Mouse (Mus musculus): ENCODE results near the gene Ddx25. TPM values are rescaled to one million over a fixed set of nuclear protein-coding genes. Genes with fewer than 3 reads are reported as not detected.

The Ddx25 gene
- total RNA-seq, 1 experiment = 1.8 TPM

DNA sequence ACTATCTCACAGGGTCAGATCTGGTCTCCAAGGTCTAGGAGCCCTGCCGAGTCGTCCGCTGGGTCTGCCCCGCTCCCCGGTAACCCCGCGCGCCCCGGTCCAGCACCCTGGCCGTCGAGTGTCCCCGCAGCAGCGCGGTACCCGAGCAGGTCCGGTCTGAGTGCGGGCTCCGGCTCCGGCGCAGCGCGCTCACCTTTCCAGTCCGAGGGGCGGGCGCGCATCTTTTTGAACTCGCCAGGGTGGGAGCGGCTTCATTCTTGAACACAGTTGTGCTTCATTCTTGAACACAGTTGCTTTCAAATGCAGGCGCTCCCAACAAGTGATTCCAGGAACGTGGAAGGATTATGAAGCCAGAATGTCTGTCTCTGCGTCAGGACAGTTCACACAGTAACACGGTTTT, 16.1 kb upstream of the Ddx25 start:
- TF ChIP-seq MAFK (IDR thresholded peaks at IDR 0.05; ENCODE audit: insufficient read depth, low read depth, low read length) (no peak), ZC3H11A (IDR thresholded peaks at IDR 0.05; ENCODE audit: borderline replicate concordance, low read depth, low read length) (no peak), ZNF384 (IDR thresholded peaks at IDR 0.05; ENCODE audit: low read depth, low read length) (no peak), CHD2 (IDR thresholded peaks at IDR 0.05; ENCODE audit: low read depth, low read length) (no peak), HCFC1 (IDR thresholded peaks at IDR 0.05; ENCODE audit: borderline replicate concordance, insufficient read depth, low read length) (no peak)
- Histone ChIP-seq H3K27ac (ENCODE audit: insufficient read depth, low read depth, low read length, poor library complexity, severe bottlenecking) (no peak overlapping the region), H3K4me1 (ENCODE audit: control insufficient read depth in 2 of 2, insufficient read depth in 2 of 2, low read length in 2 of 2, poor library complexity in 1 of 2) (peaks cover 0 to 3% of the 10 kb centered on the region in 2 experiments; a peak in 1 of 4 replicates), H3K9me3 (ENCODE audit: control insufficient read depth, insufficient read depth, low read depth, low read length) (no peaks in the 10 kb centered on the region), H3K36me3 (ENCODE audit: control insufficient read depth, insufficient read depth, low read length, poor library complexity, severe bottlenecking) (no peaks in the 10 kb centered on the region), H3K4me3 (ENCODE audit: insufficient read depth in 1 of 2, low read depth in 1 of 2, low read length in 2 of 2, poor library complexity in 1 of 2, severe bottlenecking in 1 of 2) (peak overlapping the region; percentile 56 to 68; a peak in 3 of 4 replicates), H3K9ac (ENCODE audit: insufficient read depth, low read depth, low read length, poor library complexity, severe bottlenecking) (peak overlapping the region; percentile 42; the same call in 1 of the 2 replicates)
- in situ Hi-C loops (cut with MboI; ENCODE audit: low sequenced_read_pairs in 2 of 2, unreplicated experiment in 2 of 2) = no loop called here
- no peak for DNase-seq (ENCODE audit: low read depth, low spot score)

GRCm38 (mm10) chr9:35570663-35571062, 12.3 kb upstream of the Ddx25 start:
- DNase-seq (ENCODE audit: low read depth, low spot score) = no peak
- TF ChIP-seq ZC3H11A (IDR thresholded peaks at IDR 0.05; ENCODE audit: borderline replicate concordance, low read depth, low read length) = no peak
- no peak for TF ChIP-seq MAFK (IDR thresholded peaks at IDR 0.05; ENCODE audit: insufficient read depth, low read depth, low read length)
- no peak for TF ChIP-seq HCFC1 (IDR thresholded peaks at IDR 0.05; ENCODE audit: borderline replicate concordance, insufficient read depth, low read length)
- TF ChIP-seq ZNF384 (IDR thresholded peaks at IDR 0.05; ENCODE audit: low read depth, low read length) = no peak
- TF ChIP-seq CHD2 (IDR thresholded peaks at IDR 0.05; ENCODE audit: low read depth, low read length) = no peak
- Histone ChIP-seq H3K9me3 (ENCODE audit: control insufficient read depth, insufficient read depth, low read depth, low read length) (no peaks in the 10 kb centered on the region), H3K36me3 (ENCODE audit: control insufficient read depth, insufficient read depth, low read length, poor library complexity, severe bottlenecking) (peaks cover 3% of the 10 kb centered on the region; the same call in 1 of the 2 replicates), H3K27ac (ENCODE audit: insufficient read depth, low read depth, low read length, poor library complexity, severe bottlenecking) (no peak overlapping the region), H3K4me1 (ENCODE audit: control insufficient read depth in 2 of 2, insufficient read depth in 2 of 2, low read length in 2 of 2, poor library complexity in 1 of 2) (peaks cover 0 to 3% of the 10 kb centered on the region in 2 experiments; a peak in 1 of 4 replicates), H3K4me3 (ENCODE audit: insufficient read depth in 1 of 2, low read depth in 1 of 2, low read length in 2 of 2, poor library complexity in 1 of 2, severe bottlenecking in 1 of 2) (peak overlapping the region; percentile 93 to 98), H3K9ac (ENCODE audit: insufficient read depth, low read depth, low read length, poor library complexity, severe bottlenecking) (peak overlapping the region; percentile 97; the same call in 1 of the 2 replicates)
- in situ Hi-C loops (cut with MboI; ENCODE audit: low sequenced_read_pairs in 2 of 2, unreplicated experiment in 2 of 2) = no loop called here

GRCm38 (mm10) chr9:35569571-35570534, 11.5 kb upstream of the Ddx25 start, which contains the start of the genes Pate2 and Hyls1:
Gene Pate2 (plus strand): TSS chr9:35570284.
Gene Hyls1 (minus strand): TSS chr9:35570398.
- H3K4me3 ChIP-seq (ENCODE audit: insufficient read depth in 1 of 2, low read depth in 1 of 2, low read length in 2 of 2, poor library complexity in 1 of 2, severe bottlenecking in 1 of 2) = peak within 1 kb of the TSS; percentile 93 to 98
- H3K36me3 ChIP-seq (ENCODE audit: control insufficient read depth, insufficient read depth, low read length, poor library complexity, severe bottlenecking) = peaks cover 8% of the 10 kb centered on the region
- in situ Hi-C loops (cut with MboI; ENCODE audit: low sequenced_read_pairs in 2 of 2, unreplicated experiment in 2 of 2) = no loop called here
- DNase-seq (ENCODE audit: low read depth, low spot score) = peak; percentile 98
- TF ChIP-seq ZC3H11A (IDR thresholded peaks at IDR 0.05; ENCODE audit: borderline replicate concordance, low read depth, low read length) (no peak), CHD2 (IDR thresholded peaks at IDR 0.05; ENCODE audit: low read depth, low read length) (peak; percentile 68; the same call in 1 of the 2 replicates), HCFC1 (IDR thresholded peaks at IDR 0.05; ENCODE audit: borderline replicate concordance, insufficient read depth, low read length) (peak; percentile 59; the same call in 1 of the 2 replicates), MAFK (IDR thresholded peaks at IDR 0.05; ENCODE audit: insufficient read depth, low read depth, low read length) (no peak), ZNF384 (IDR thresholded peaks at IDR 0.05; ENCODE audit: low read depth, low read length) (no peak)
- H3K9me3 ChIP-seq (ENCODE audit: control insufficient read depth, insufficient read depth, low read depth, low read length) = no peaks in the 10 kb centered on the region
- H3K4me1 ChIP-seq (ENCODE audit: control insufficient read depth in 2 of 2, insufficient read depth in 2 of 2, low read length in 2 of 2, poor library complexity in 1 of 2) = peaks cover 0 to 3% of the 10 kb centered on the region in 2 experiments; a peak in 1 of 4 replicates
- H3K9ac ChIP-seq (ENCODE audit: insufficient read depth, low read depth, low read length, poor library complexity, severe bottlenecking) = peak within 1 kb of the TSS; percentile 97
- H3K27ac ChIP-seq (ENCODE audit: insufficient read depth, low read depth, low read length, poor library complexity, severe bottlenecking) = peak within 1 kb of the TSS; percentile 77

DNA sequence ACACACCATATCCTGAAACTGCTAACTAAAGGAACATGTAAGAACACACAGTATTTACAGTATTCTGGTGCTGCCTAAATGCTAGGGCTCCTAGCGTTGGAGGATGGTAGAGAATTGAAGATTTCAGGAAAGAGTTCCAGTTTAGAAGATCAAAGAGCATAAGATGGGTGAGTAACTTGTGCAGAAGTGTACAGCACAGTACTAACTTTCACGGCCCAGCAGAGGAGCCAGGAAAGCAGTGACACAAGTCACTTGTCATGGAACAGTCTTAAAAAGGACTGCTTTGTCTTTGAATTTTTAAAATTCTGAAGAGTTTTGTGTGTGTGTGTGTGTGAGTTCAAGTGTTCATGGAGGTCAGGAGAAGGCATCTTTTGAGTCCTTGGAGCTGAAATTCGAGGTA, 9.7 kb upstream of the Ddx25 start:
- Histone ChIP-seq H3K27ac (ENCODE audit: insufficient read depth, low read depth, low read length, poor library complexity, severe bottlenecking) (no peak overlapping the region), H3K9ac (ENCODE audit: insufficient read depth, low read depth, low read length, poor library complexity, severe bottlenecking) (no peak overlapping the region), H3K4me3 (ENCODE audit: insufficient read depth in 1 of 2, low read depth in 1 of 2, low read length in 2 of 2, poor library complexity in 1 of 2, severe bottlenecking in 1 of 2) (no peak overlapping the region), H3K36me3 (ENCODE audit: control insufficient read depth, insufficient read depth, low read length, poor library complexity, severe bottlenecking) (peaks cover 8% of the 10 kb centered on the region), H3K9me3 (ENCODE audit: control insufficient read depth, insufficient read depth, low read depth, low read length) (no peaks in the 10 kb centered on the region), H3K4me1 (ENCODE audit: control insufficient read depth in 2 of 2, insufficient read depth in 2 of 2, low read length in 2 of 2, poor library complexity in 1 of 2) (no peaks in the 10 kb centered on the region)
- in situ Hi-C loops (cut with MboI; ENCODE audit: low sequenced_read_pairs in 2 of 2, unreplicated experiment in 2 of 2) = no loop called here
- TF ChIP-seq ZNF384 (IDR thresholded peaks at IDR 0.05; ENCODE audit: low read depth, low read length) (no peak), CHD2 (IDR thresholded peaks at IDR 0.05; ENCODE audit: low read depth, low read length) (no peak), MAFK (IDR thresholded peaks at IDR 0.05; ENCODE audit: insufficient read depth, low read depth, low read length) (no peak), ZC3H11A (IDR thresholded peaks at IDR 0.05; ENCODE audit: borderline replicate concordance, low read depth, low read length) (no peak), HCFC1 (IDR thresholded peaks at IDR 0.05; ENCODE audit: borderline replicate concordance, insufficient read depth, low read length) (no peak)
- DNase-seq (ENCODE audit: low read depth, low spot score) = no peak

All from ES-E14 (cell line).